Mouse (Mus musculus) olfactory bulb, adult 2 months (tissue): ENCODE results near the gene Tnfrsf1a.

ENCODE experiments used
- CTCF ChIP-seq: fragments of 200-500 bp; IDR thresholded peaks from 2 replicates; pipeline ENCODE4 v1.5.1; 2012; ENCODE audit warnings: low read depth, mild to moderate bottlenecking, low read length, moderate library complexity; ENCODE audit not compliant: insufficient read depth
- POLR2A ChIP-seq: fragments of 200-500 bp; IDR thresholded peaks from 2 replicates; pipeline ENCODE4 v1.6.1; 2012; ENCODE audit warnings: mild to moderate bottlenecking, low read depth, low read length, moderate library complexity; ENCODE audit not compliant: insufficient read depth

GRCm38 (mm10) chr6:125354352-125355151 lies 5.4 kb downstream of the Tnfrsf1a start:
- TF ChIP-seq POLR2A = no peak
- no peak for TF ChIP-seq CTCF
